Mouse (Mus musculus) bone marrow, adult 2 months (tissue): Measurements from ENCODE around the gene Zcchc10. TPM values are rescaled to one million over a fixed set of nuclear protein-coding genes. Genes with fewer than 3 reads are reported as not detected.
"Not testable (repeated sequence)": the region's sequence is repeated elsewhere in the genome, so short reads cannot be mapped to it uniquely, and the experiment has no call there.

ENCODE experiments used
- H3K27ac ChIP-seq: fragments of 200-500 bp; 2 replicates; pipeline ENCODE4 v1.5.1; 2012; ENCODE audit warnings: low read depth, mild to moderate bottlenecking, control low read depth, inconsistent platforms, low read length; ENCODE audit not compliant: control insufficient read depth, poor library complexity, insufficient read depth
- H3K4me1 ChIP-seq: fragments of 200-500 bp; 2 replicates; pipeline ENCODE4 v1.6.1; 2011; ENCODE audit warnings: low read length; ENCODE audit not compliant: control insufficient read depth, insufficient read depth
- H3K4me3 ChIP-seq: fragments of 200-500 bp; replicated peaks from 2 replicates; pipeline ENCODE3; 2011; ENCODE audit warnings: mild to moderate bottlenecking, low read depth, low read length, control low read depth; ENCODE audit not compliant: control insufficient read depth
- CTCF ChIP-seq: fragments of 200-500 bp; IDR thresholded peaks from 2 replicates; pipeline ENCODE4 v1.5.1; 2011; ENCODE audit warnings: low read length, control low read depth; ENCODE audit not compliant: control insufficient read depth, insufficient read depth
- POLR2A ChIP-seq: fragments of 200-500 bp; IDR thresholded peaks from 2 replicates; pipeline ENCODE4 v1.6.1; 2011; ENCODE audit warnings: low read depth, mild to moderate bottlenecking, control low read depth, low read length, borderline replicate concordance; ENCODE audit not compliant: control insufficient read depth
- WGBS: fragments of 180-500 bp; shearing (Covaris S2); methylation state at CpG from one replicate; pipeline ENCODE4 v1.1.7; 2018; 5-methylcytosine and 5-hydroxymethylcytosine counted together
- polyA plus RNA-seq: library from polyadenylated mRNA; stranded (reverse); fragments of >200 nt; gene quantifications from 2 replicates; pipeline ENCODE4 v1.2.4, GENCODE M21; 2011; ENCODE audit warnings: low replicate concordance; ENCODE audit not compliant: missing spikeins, insufficient read depth, insufficient read length

Gene Zcchc10
- 9.6 and 16.2 TPM in 2 replicates for polyA plus RNA-seq

DNA sequence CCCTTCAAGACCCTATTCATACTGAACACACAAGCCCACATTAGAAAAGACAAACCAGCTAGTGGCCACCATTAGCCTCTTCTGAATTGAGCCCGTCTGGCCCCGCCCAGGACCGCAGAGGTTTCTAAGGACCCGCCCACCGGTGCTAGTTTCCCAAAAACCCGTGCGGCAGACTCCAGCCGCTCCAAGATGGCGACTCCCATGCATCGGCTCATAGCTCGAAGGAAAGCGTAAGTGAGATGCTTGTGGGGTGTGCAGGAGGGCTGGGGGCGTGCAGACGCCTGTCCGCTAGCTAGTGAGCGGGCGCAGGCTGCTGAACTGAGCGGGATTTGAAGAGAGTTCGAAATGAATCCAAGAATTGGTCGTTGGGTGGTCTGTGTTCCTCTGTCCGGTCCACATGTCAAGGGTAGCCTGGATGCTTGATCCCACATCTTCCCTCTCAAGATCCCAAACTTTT is at the start of gene Zcchc10:
Zcchc10 (plus strand) TSS at position 168 of the 457 bp plus-strand sequence.
- WGBS: under 1% methylated on average over 21 of the region's 21 CpGs
- TF ChIP-seq CTCF: no peak
- TF ChIP-seq POLR2A: no peak
- H3K27ac ChIP-seq: no peak within 1 kb of the TSS
- no peaks in the 10 kb centered on the region; the same call in none of the 2 replicates for H3K4me1 ChIP-seq
- H3K4me3 ChIP-seq: peak within 1 kb of the TSS; percentile 86

DNA sequence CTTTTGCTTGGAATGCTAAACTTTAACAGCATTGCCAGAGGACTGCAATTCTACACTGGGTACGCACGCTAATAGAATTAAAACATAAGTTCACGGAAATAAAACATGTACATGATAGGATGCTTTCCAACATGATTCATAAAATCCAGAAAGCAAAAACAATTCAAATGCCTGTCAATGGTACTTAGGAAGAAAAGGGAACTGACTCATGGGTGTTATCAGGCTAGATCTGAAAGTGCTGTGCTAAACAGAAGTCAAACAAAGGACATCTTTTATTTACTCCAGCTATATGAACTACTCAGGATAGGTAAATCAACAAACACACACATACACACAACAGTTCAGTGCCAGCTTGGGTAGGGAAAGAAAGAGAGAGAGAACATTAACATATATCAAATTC is 49.1 kb upstream of the Zcchc10 start:
- TF ChIP-seq CTCF (no peak), POLR2A (no peak)
- Histone ChIP-seq H3K4me1 (no peaks in the 10 kb centered on the region), H3K27ac (no peak overlapping the region), H3K4me3 (no peak overlapping the region)
- WGBS: 92% methylated on average over 3 of the region's 3 CpGs

DNA sequence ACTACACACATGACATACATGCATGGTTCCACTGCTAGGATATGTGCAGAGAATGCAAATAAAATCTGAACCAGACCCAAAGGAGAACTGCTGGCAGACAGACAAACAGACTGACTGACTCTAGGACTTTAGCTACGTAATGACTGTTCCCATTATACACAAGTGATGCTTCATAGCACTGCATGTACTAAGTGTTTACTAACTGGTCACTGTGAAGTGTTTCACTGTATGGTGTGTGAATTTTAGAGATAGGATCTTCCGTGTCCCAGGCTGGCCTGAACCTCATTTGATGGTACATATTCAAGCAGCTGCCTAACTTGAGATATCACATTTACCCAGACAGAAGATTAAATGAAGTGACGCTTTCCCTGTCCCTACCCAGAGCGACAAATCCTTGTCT is 46.1 kb upstream of the Zcchc10 start:
- no peak for TF ChIP-seq CTCF
- TF ChIP-seq POLR2A: no peak
- Histone ChIP-seq H3K4me3 (no peak overlapping the region), H3K27ac (no peak overlapping the region), H3K4me1 (no peaks in the 10 kb centered on the region)
- WGBS: 85% methylated on average over 4 of the region's 4 CpGs

DNA sequence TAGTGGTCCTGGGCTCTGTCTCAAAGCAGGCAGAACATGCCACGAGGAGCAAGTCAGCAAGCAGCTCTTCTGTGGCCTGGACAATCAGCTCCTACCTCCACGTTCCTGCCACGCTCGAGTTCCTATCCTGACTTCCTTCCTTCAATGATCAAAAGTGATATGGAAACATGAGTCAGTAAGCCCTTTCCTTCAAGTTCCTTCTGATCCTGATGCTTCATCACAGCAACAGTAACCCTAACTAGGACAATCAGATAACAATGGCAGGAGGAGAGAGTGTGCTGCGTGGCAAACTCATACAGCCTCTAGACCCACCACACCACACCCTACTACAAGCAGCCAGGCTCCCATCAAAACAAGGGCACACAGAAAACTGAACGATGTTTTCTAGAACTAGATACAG is 38.6 kb upstream of the Zcchc10 start:
- Histone ChIP-seq H3K4me3 (no peak overlapping the region), H3K4me1 (no peaks in the 10 kb centered on the region; the same call in 1 of the 2 replicates), H3K27ac (no peak overlapping the region; the same call in 1 of the 2 replicates)
- TF ChIP-seq POLR2A (no peak), CTCF (no peak)
- WGBS: 64% methylated on average over 6 of the region's 6 CpGs

DNA sequence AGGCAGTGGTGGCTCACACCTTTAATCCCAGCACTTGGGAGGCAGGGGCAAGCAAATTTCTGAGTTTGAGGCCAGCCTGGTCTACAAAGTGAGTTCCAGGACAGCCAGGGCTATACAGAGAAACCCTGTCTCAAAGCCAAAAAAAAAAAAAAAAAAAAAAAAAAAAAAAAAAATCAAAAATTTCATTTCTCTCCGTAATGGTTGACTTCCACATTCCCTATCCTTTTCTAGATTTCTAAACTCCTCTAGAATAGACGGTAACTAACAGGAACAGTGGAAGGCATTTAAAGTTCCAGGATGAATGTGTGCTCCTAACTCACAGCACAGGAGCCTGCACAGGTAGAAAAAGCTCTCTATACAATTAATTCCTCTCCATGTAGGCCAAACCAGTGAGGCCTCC is 34.3 kb upstream of the Zcchc10 start:
- H3K4me1 ChIP-seq, H3K4me3 ChIP-seq, H3K27ac ChIP-seq: not testable (repeated sequence)
- WGBS: 80% methylated on average over 2 of the region's 2 CpGs

DNA sequence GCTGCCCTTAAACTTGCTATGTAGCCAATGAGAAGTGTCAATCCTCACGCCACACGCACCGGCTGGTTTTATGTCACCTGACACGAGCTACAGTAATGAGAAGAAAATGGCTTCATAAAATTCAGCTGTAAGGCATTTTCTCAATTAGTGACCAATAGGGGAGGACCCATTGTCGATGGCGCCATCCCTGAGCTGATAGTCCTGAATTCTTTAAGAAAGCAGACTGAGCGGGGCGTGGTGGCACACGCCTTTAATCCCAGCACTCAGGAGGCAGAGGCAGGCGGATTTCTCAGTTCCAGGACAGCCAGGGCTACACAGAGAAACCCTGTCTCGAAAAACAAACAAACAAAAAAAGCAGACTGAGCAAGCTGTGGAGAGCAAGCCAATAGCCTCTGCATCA is 33.6 kb upstream of the Zcchc10 start:
- no peaks in the 10 kb centered on the region; the same call in 1 of the 2 replicates for H3K4me1 ChIP-seq
- 89% methylated on average over 11 of the region's 11 CpGs for WGBS
- no peak for TF ChIP-seq POLR2A
- TF ChIP-seq CTCF: no peak
- no peak overlapping the region for H3K4me3 ChIP-seq
- no peak overlapping the region for H3K27ac ChIP-seq

DNA sequence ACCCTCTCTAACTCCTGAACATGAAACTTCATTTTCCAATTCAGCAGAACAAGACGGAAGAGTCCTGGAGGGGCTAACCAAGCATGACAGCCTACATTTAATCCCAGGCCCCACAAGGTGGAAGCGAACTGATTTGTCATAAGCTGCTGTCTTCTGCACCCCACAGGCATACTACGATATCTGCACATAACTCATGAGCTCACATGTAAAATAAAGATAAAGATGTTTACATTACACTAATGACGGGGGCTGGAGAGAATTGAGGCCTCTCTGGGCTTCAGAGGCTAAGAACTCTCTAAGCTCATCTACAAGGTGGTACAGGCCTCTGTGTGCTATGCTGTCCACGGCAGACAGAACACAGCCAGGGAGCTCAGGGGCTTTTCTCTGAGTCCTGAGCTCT is 30.0 kb upstream of the Zcchc10 start:
- H3K27ac ChIP-seq: no peak overlapping the region
- H3K4me3 ChIP-seq: no peak overlapping the region
- 73% methylated on average over 5 of the region's 5 CpGs for WGBS
- peaks cover 3% of the 10 kb centered on the region; the same call in 1 of the 2 replicates for H3K4me1 ChIP-seq
- no peak for TF ChIP-seq POLR2A
- TF ChIP-seq CTCF: no peak

DNA sequence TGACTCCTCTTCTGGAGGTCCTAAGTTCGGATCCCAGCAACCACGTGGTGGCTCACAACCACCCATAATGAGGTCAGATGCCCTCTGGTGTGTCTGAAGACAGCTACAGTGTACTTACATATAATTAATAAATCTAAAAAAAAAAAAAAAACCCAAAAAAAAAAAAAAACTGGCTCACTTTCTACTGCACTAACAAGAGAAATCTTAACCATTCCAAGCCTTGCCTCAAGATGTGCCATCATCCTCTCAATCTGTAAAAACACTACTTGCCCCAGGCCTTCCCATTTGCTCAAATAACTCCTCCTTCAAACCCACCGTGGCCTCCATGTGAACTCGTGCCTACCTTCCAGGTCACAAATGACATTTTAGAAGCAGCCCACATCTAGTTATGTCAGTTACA is 27.6 kb upstream of the Zcchc10 start:
- Histone ChIP-seq H3K4me1 (peaks cover 3% of the 10 kb centered on the region; the same call in 1 of the 2 replicates), H3K27ac (no peak overlapping the region), H3K4me3 (no peak overlapping the region)
- 58% methylated on average over 4 of the region's 4 CpGs for WGBS
- TF ChIP-seq POLR2A: no peak
- no peak for TF ChIP-seq CTCF
